Mouse (Mus musculus) c-Kit-positive CD71-negative TER-119-negative erythroid progenitor cells, embryonic 14.5 days (primary cell): ENCODE results near the gene Cinp.

Source experiments
- DNase-seq: peaks from one replicate; pipeline ENCODE4 v3.0.0-alpha.2; 2013; ENCODE audit warnings: low read depth

Gene Cinp

GRCm38 (mm10) chr12:110889036-110890020, at the start of gene Cinp, which contains the start of gene Tecpr2:
Gene Cinp, minus strand, starts transcription at chr12:110889145.
Gene Tecpr2, plus strand, starts transcription at chr12:110889264.
- DNase-seq: peak; percentile 94

GRCm38 (mm10) chr12:110937496-110937895, 48.6 kb upstream of the Cinp start:
- no peak for DNase-seq

DNA sequence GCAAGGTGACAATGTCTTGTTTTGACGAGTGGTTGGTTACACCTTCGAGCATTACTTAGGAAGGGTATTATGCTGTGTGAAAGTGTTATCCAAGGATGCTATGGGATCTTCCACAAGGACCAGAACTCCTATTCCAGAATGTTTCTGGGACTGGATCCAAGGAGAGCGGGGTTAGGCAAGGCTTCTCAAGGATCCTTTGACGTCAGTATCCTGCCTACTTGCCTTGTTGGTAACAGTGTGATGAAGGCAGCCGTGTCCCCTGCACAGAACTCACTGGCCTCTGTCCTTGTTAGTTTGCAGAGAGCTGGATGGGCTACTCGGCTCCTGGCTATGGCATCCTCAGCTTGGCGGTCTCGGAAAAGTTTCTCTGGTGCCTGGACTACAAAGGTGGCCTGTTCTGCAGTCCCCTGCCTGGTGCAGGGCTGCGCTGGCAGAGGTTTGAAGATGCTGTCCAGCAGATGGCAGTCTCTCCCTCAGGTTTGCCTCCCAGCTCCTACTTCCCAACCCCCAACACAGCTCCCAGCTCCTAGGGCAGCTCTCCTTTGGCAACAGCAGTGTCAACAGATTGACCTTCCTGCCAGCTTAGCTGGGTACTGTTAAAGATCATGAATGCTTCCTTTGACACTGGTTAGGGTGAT, 47.2 kb upstream of the Cinp start:
- peak; percentile 65 for DNase-seq

- no peak for DNase-seq
Observed at GRCm38 (mm10) chr12:110932820-110933219, 43.9 kb upstream of the Cinp start.

DNA sequence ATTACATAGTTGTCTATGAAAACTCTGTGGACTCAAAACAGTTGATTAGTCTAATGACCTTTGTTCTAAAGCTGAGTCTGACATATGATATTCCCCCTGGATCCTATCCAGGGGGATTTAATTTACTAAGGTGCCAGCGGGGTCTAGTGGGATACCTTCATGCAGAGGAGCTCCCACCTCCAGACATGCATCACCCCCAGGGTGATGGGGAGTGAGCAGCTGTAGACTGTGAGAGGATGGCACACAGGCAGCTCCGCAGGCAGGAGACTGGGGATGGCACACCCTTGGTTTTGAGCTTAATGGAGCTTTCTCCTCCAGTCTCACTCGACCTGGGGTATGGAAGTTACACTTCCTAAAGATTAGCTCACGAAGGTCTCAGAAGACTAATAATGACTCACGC, 32.6 kb upstream of the Cinp start:
- no peak for DNase-seq

GRCm38 (mm10) chr12:110920254-110920653, 31.3 kb upstream of the Cinp start:
- DNase-seq: no peak

- DNase-seq: no peak
Observed at GRCm38 (mm10) chr12:110915761-110916160, 26.8 kb upstream of the Cinp start.

- DNase-seq: no peak
Observed at GRCm38 (mm10) chr12:110909962-110910361, 21.0 kb upstream of the Cinp start.

- no peak for DNase-seq
Observed at GRCm38 (mm10) chr12:110907845-110908244, 18.9 kb upstream of the Cinp start.

- no peak for DNase-seq
Observed at GRCm38 (mm10) chr12:110903536-110903935, 14.6 kb upstream of the Cinp start.

DNA sequence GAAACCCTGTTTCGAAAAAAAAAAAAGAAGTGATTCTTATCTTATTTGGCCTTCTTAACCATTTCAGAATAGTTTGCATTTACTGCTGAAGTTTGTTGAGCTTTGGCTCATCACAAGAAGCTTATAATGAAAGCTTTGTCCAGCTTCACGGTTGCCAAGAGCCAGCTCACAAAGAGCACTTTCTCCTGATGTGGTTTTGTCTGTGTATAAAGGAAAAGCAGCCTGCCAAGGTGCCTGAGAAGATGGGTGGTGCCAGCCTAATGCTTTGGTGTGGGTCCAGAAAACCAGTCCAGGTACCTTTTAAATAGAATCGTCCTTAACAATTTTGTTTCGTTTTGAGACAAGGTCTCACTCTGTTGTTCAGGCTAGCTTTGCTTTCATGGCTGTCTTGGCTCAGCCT, 13.2 kb upstream of the Cinp start:
- no peak for DNase-seq

- DNase-seq: no peak
Observed at GRCm38 (mm10) chr12:110891887-110892286, 2.9 kb upstream of the Cinp start.

- DNase-seq: no peak
Observed at GRCm38 (mm10) chr12:110888606-110889005, 339 bp downstream of the Cinp start.

- DNase-seq: no peak
Observed at GRCm38 (mm10) chr12:110888106-110888505, 839 bp downstream of the Cinp start.

- DNase-seq: no peak
Observed at GRCm38 (mm10) chr12:110885251-110885650, 3.7 kb downstream of the Cinp start.

DNA sequence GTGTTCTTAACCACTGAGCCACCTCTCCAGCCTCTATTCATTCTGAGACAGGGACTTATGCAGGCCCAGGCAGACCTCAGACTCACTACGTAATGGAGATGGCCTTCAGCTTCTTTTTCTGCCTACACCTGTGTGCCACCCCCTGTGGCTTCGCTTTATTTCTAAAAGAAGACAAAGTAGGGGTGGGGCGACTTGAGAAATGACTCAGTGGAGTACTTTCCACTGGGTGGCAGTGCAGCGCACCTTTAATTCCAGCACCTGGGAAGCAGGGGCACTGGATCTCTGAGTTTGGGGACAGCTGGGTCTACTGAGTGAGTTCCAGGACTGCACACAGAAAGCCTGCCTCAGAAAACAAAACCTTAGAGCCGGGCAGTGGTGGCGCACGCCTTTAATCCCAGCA, 6.7 kb downstream of the Cinp start:
- no peak for DNase-seq

DNA sequence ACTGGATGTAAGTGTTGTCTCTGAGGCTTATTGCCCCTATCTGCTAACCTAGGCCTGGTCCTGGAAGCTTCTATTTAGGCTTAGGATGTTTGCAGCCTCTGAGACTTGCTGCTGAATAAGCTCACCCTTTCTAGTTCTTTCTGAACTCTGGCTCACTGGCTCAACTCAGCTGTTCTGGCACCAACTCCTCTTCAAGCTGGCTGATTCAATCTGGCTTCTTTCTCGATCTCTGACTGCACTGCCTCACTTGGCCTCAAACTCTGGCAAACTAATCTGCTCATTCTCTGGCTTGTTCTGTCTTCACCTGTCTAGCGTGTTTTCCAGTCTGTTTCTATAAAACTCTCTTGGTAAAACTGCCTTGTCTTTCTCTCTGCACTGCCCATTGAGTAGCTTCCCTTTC, 13.6 kb downstream of the Cinp start:
- no peak for DNase-seq

- DNase-seq: no peak
Observed at GRCm38 (mm10) chr12:110871247-110871646, 17.7 kb downstream of the Cinp start.

- DNase-seq: no peak
Observed at GRCm38 (mm10) chr12:110870107-110870506, 18.8 kb downstream of the Cinp start.

DNA sequence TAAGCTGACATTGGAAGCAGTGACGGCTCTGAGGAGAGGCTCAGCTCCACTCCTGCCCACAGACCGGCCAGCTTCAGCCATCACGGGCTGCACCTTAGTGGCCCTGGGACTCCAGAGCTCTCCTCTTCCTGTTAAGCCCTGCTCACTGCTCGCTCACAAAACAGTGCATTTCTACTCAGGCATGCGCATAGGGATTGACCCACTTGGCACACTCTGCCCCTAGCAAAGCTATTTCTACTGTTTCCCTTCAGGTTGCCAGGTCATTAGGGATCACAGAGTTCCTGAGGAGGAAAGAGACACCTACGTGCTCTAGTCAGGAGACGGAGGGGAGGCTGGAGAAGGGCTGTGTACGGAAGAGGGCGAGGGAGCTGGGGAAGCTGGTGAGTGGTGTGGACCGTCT, 23.0 kb downstream of the Cinp start:
- no peak for DNase-seq

DNA sequence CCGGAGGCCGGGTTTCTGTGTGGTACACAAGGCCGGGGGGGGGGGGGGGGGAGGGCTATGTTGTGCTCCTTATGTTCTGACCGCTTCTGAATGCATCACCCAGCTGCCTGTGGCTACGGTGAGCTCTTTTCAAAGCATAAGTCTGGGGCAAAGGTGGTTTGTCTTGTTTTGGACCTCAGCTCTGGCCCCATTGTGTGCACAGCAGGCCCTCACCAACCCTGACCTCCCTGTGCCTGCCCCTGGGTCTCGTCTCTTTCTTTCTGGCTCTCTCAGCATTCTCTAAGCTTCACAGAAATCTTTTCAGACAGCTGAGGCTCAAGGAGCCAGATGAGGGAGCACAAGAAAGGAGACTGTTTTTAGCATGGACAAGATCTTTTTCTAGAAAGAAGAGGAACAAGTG, 23.4 kb downstream of the Cinp start:
- no peak for DNase-seq

GRCm38 (mm10) chr12:110864008-110864407, 24.9 kb downstream of the Cinp start:
- DNase-seq: no peak

DNA sequence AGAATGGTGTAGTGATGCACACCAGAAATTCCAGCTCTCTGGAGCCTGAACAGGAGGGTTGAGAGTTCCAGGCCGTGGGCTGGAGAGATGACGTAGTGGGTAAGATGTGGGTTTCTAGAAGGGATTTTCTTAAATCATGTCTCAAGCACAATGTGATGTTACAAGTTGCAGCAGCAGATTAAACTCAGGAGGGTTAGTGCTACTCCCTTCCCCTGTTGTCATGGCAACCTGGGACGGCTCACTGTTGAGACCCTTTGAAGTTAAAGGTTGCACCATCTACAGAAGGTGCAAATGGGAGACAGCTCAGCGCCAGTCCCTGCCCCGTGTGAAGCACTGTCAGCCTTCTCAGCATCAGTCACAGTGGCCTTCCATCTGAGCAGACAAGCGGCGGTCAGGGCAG, 27.7 kb downstream of the Cinp start:
- no peak for DNase-seq
